Mouse (Mus musculus) CH12.LX (cell line): ENCODE data around the gene Etv2.

Experiments
- BHLHE40 ChIP-seq: IDR thresholded peaks from 2 replicates; pipeline ENCODE4 v1.6.1; 2011; ENCODE audit warnings: mild to moderate bottlenecking, low read depth, low read length, improper control_type of control experiment
- CTCF ChIP-seq, 2 experiments: IDR thresholded peaks in 1 of 2; conservative IDR thresholded peaks in 1 of 2; 2 replicates each; pipeline ENCODE4 v1.5.1; 2011 to 2012; ENCODE audit warnings: low read depth in 2 of 2, low read length in 2 of 2, improper control_type of control experiment in 1 of 2, inconsistent platforms in 1 of 2, mild to moderate bottlenecking in 1 of 2, moderate library complexity in 1 of 2
- GABPA ChIP-seq: IDR thresholded peaks from 2 replicates; pipeline ENCODE4 v1.6.1; 2012; ENCODE audit warnings: low read depth, low read length, improper control_type of control experiment, inconsistent platforms; ENCODE audit not compliant: insufficient replicate concordance
- MXI1 ChIP-seq: IDR thresholded peaks from 2 replicates; pipeline ENCODE4 v1.6.1; 2011; ENCODE audit warnings: mild to moderate bottlenecking, low read depth, low read length, improper control_type of control experiment
- POLR2A ChIP-seq: IDR thresholded peaks from 2 replicates; pipeline ENCODE4 v1.6.1; 2011; ENCODE audit warnings: low read depth, mild to moderate bottlenecking, improper control_type of control experiment, low read length
- POLR2AphosphoS2 ChIP-seq: IDR thresholded peaks from 2 replicates; pipeline ENCODE4 v1.6.1; 2011; ENCODE audit warnings: low read depth, low read length, improper control_type of control experiment
- RCOR1 ChIP-seq: conservative IDR thresholded peaks from 2 replicates; pipeline ENCODE4 v1.6.1; 2012; ENCODE audit warnings: low read depth, mild to moderate bottlenecking, inconsistent platforms, low read length, improper control_type of control experiment
- SMC3 ChIP-seq: IDR thresholded peaks from 2 replicates; pipeline ENCODE4 v1.6.1; 2011; ENCODE audit warnings: low read depth, low read length, improper control_type of control experiment
- USF1 ChIP-seq: IDR thresholded peaks from 2 replicates; pipeline ENCODE4 v1.6.1; 2014; ENCODE audit warnings: low read depth, mild to moderate bottlenecking, inconsistent platforms, low read length, improper control_type of control experiment

DNA sequence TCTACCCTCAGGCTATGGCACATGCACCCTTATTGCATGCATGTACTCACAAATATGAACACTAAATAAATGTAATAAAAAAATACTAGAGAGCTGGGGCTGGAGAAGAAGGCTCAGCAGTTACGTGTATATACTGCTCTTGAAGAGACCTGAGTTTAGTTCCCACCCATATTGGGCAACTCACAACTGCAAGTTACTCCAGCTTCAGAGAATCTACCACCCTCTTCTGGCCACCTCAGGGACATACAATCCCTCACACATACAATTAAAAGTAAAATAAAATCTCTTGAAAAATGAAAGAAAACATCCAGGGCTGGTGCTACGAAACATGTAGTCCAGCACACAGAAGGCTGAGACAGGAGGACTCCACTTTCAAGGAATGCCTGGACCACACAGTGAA, 21.2 kb downstream of the Etv2 start:
- TF ChIP-seq POLR2A (no peak), RCOR1 (no peak), SMC3 (peak; percentile 52), USF1 (no peak), MXI1 (no peak), CTCF (conservative IDR thresholded peaks at IDR 0.05 in 1 of 2, IDR thresholded peaks at IDR 0.05 in 1 of 2; ENCODE audit: low read depth in 2 of 2, low read length in 2 of 2) (peak in 1 of 2 experiments; percentile 71; a peak in 3 of 4 replicates), BHLHE40 (no peak), POLR2AphosphoS2 (no peak), GABPA (no peak)
